Mouse (Mus musculus) liver (tissue): ENCODE results near the gene Ptpn23.
"Not testable (repeated sequence)": the region's sequence is repeated elsewhere in the genome, so short reads cannot be mapped to it uniquely, and the experiment has no call there.

Source experiments
- DNase-seq: peaks from one replicate; pipeline ENCODE4 v3.0.0-alpha.2; 2020; ENCODE audit warnings: mixed read lengths

Ptpn23 gene

GRCm38 (mm10) chr9:110380662-110381061 is 27.4 kb downstream of the Ptpn23 start:
- DNase-seq, result peak; percentile 26

DNA sequence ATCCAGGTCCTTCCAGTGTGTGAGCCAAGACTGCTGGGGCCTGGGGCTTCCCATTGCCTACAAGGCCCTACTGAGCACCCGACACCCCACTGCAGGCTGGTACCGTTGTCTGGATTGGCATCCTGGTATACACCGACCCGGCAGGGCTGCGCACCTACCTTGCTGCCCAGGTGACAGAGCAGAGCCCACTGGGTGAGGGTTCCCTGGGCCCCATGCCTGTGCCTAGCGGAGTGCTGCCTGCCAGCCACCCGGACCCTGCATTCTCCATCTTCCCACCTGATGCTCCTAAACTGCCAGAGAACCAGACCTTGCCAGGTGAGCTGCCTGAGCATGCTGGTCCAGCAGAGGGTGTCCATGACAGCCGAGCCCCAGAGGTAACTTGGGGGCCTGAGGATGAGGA is 28.7 kb downstream of the Ptpn23 start:
- DNase-seq, result no peak

GRCm38 (mm10) chr9:110377655-110378054 is 30.4 kb downstream of the Ptpn23 start:
- not testable (repeated sequence) for DNase-seq

DNA sequence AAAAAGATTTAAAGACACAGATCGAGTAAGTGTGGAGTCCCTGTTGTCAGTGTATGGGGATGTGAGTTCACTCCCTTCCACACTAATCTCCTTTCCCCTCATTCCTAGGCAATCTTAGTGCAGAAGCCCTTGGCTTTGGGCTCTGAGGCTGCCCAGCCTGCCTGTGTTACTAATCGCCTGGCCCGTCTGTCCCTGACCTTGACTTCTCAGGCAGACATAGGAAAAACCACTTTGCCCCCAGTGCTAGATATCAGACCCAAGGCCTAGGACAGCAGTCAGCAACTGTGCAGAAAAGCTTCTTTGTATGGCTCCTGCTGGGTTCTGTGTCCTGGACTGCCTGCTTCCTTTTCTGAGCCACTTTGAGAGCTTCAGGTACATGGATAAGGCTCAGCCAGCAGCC is 32.3 kb downstream of the Ptpn23 start:
- no peak for DNase-seq

GRCm38 (mm10) chr9:110373871-110374270 is 34.1 kb downstream of the Ptpn23 start:
- DNase-seq, result no peak

GRCm38 (mm10) chr9:110369860-110370259 is 38.2 kb downstream of the Ptpn23 start:
- no peak for DNase-seq

DNA sequence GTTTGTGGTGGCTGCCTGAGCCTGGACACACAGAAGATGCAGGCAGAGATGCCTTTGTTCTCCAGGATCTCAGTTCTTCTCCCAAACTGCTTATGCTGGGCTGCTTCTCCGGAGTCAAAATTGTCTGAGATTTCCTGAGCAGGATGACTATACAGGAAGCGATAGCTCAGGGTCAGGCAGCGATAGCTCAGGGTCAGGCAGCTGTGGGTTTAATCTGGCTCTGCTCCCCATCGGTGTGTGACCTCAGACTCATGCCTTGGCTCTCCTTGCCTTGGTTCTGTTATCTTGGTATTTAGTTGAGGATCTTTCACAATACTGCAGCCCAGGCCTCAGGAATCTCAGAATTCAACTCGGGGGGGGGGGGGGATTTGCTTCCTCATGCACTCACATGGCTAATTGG is 41.3 kb downstream of the Ptpn23 start:
- no peak for DNase-seq

DNA sequence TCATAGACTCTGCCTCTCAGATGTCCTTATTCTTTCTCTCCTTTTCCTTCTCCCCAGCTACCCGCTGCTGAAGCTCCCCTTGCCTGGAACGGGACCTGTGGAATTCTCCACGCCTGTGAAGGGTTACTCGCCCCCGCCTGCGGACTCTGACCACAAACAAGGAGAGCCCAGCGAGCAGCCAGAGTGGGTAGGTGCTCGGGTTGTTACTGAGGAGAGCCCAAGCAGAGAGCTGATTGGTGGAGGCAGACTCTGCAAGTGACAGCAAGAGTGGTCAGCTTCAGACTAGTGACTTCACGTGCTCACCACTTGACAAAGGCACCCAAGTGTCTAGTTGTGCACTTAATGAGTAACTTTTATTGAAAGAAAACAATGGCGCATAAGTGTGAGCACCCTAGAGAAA is 45.7 kb downstream of the Ptpn23 start:
- peak; percentile 48 for DNase-seq

- DNase-seq, result peak; percentile 21
Observed at GRCm38 (mm10) chr9:110361299-110361698, 46.7 kb downstream of the Ptpn23 start.

GRCm38 (mm10) chr9:110358341-110358740 is 49.7 kb downstream of the Ptpn23 start:
- no peak for DNase-seq

- DNase-seq, result no peak
Observed at GRCm38 (mm10) chr9:110351932-110352632, 55.9 kb downstream of the Ptpn23 start.

DNA sequence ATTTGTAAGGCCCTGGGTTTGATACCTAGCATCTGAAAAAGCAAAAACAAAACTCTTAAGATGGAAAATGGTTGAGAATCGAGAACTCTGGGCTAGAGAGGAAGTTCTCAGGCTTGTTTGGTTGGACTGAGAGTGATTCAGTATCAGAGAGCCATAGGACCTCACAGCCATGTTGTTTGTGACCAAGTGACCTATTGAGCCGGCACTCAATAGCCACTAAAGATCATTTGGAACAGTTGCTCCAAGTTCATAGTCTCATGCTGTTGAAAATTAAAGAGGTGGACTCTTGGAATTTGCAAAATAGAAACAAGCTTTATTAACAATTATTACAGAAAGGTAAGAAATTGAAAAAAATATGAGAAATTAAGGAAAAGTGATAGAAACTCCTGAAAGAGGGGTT is 56.7 kb downstream of the Ptpn23 start:
- DNase-seq, result no peak

GRCm38 (mm10) chr9:110350612-110351011 is 57.4 kb downstream of the Ptpn23 start:
- DNase-seq, result peak; percentile 41

DNA sequence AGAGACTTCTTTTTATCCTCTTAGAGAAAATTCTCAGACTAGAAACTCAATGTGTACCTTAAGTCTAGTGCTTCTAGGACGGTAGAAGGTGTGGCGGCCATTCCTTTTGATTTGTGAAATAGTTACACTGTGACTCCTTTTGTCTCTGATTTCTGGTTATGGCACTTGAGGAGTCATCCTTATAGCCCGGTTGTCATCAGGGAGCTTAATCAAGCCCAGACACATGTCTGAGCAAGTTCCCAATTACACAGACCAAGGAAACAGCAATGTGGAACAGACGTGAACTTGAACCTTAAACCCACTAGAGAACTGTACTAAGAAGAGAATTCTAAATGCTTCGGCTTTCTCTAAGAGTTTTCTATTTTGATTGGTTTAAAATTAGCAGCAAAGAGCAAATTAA is 57.8 kb downstream of the Ptpn23 start:
- DNase-seq, result no peak

GRCm38 (mm10) chr9:110348899-110349298 is 59.1 kb downstream of the Ptpn23 start:
- DNase-seq, result no peak

- DNase-seq, result no peak
Observed at GRCm38 (mm10) chr9:110345057-110345739, 62.8 kb downstream of the Ptpn23 start.

- DNase-seq, result no peak
Observed at GRCm38 (mm10) chr9:110343805-110344204, 64.2 kb downstream of the Ptpn23 start.

DNA sequence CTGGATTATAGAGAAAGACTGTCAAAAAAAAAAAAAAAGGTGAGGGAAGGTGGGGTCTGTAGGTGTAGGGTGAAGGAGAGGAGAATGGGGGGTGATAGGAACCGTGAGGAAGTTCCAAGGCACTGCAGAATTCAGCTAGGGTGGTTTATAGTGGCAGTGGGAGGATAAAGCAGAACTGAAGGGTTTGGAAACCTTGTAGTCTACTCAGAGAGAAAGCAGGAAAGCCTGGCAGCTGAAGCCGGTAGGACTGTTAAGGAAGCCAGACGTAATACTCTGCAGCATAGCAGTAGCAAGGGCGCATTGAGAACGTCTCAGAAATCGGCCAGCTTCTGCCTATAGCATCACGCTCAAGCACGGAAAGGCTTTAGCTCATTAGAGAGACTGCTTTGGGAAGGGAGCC is 66.0 kb downstream of the Ptpn23 start:
- no peak for DNase-seq

DNA sequence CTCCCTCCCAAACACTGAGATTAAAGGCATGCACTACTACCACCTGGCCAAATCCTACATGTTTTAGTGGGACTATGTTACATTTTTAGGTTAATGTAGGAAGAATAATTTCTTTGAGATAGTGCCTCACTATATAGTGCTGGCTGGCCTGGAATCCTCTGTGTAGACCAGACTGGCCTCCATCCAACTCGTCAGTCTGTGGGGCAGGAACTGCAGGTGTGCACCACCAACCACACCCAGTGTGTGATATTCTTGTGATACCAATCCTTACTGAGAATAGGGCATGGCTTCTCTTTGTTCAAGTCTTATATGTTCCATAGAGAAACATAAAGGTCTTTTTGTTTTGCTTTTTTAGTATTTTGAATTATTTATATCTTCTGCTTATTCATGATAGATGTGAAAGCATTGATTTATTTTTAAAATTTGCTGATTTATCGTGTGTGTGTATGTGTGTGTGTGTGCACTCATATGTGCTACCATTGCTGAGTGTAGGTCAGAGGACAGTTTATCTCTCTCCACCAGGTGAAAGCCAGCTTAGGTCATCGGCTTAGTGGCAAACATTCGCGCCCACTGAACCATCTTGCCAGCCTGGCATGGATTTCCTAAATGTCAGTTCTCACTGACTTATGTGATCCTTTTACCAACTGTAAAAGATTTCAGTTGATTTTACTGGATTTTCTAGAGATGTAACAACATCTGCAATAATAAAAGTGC is 67.8 kb downstream of the Ptpn23 start:
- DNase-seq, result no peak
